Mouse (Mus musculus): ENCODE data around the gene Tns1.

Gene Tns1

GRCm38 (mm10) chr1:73931851-73932250, 192.4 kb downstream of the Tns1 start:
- no peak for DNase-seq (ENCODE audit: low spot score)

GRCm38 (mm10) chr1:73930411-73931134, 193.7 kb downstream of the Tns1 start:
- no peak for DNase-seq (ENCODE audit: low spot score)

- no peak for DNase-seq (ENCODE audit: low spot score)
Measured at GRCm38 (mm10) chr1:73929952-73930329, 194.3 kb downstream of the Tns1 start.

GRCm38 (mm10) chr1:73929211-73929951, 194.9 kb downstream of the Tns1 start:
- DNase-seq (ENCODE audit: low spot score) = no peak

GRCm38 (mm10) chr1:73928385-73928784, 195.9 kb downstream of the Tns1 start:
- DNase-seq (ENCODE audit: low spot score) = no peak

GRCm38 (mm10) chr1:73927819-73928218, 196.4 kb downstream of the Tns1 start:
- no peak for DNase-seq (ENCODE audit: low spot score)

- DNase-seq (ENCODE audit: low spot score) = no peak
Measured at GRCm38 (mm10) chr1:73926279-73926678, 198.0 kb downstream of the Tns1 start.

- no peak for DNase-seq (ENCODE audit: low spot score)
Measured at GRCm38 (mm10) chr1:73924871-73925610, 199.2 kb downstream of the Tns1 start.

- DNase-seq (ENCODE audit: low spot score) = no peak
Measured at GRCm38 (mm10) chr1:73924210-73924609, 200.0 kb downstream of the Tns1 start.

- no peak for DNase-seq (ENCODE audit: low spot score)
Measured at GRCm38 (mm10) chr1:73923185-73923584, 201.1 kb downstream of the Tns1 start.

GRCm38 (mm10) chr1:73920701-73921100, 203.5 kb downstream of the Tns1 start:
- DNase-seq (ENCODE audit: low spot score) = no peak

GRCm38 (mm10) chr1:73919909-73920308, 204.3 kb downstream of the Tns1 start:
- no peak for DNase-seq (ENCODE audit: low spot score)

- DNase-seq (ENCODE audit: low spot score) = no peak
Measured at GRCm38 (mm10) chr1:73918001-73918400, 206.2 kb downstream of the Tns1 start.

- DNase-seq (ENCODE audit: low spot score) = peak; percentile 55
Measured at GRCm38 (mm10) chr1:73916298-73916697, 208.0 kb downstream of the Tns1 start.

GRCm38 (mm10) chr1:73915218-73916070, 208.8 kb downstream of the Tns1 start:
- no peak for DNase-seq (ENCODE audit: low spot score)

GRCm38 (mm10) chr1:73914076-73914475, 210.2 kb downstream of the Tns1 start:
- DNase-seq (ENCODE audit: low spot score) = no peak

- DNase-seq (ENCODE audit: low spot score) = no peak
Measured at GRCm38 (mm10) chr1:73913071-73914005, 210.9 kb downstream of the Tns1 start.

GRCm38 (mm10) chr1:73912466-73912865, 211.8 kb downstream of the Tns1 start:
- DNase-seq (ENCODE audit: low spot score) = no peak

- no peak for DNase-seq (ENCODE audit: low spot score)
Measured at GRCm38 (mm10) chr1:73911981-73912380, 212.3 kb downstream of the Tns1 start.

GRCm38 (mm10) chr1:73910701-73911100, 213.5 kb downstream of the Tns1 start:
- DNase-seq (ENCODE audit: low spot score) = no peak

- DNase-seq (ENCODE audit: low spot score) = no peak
Measured at GRCm38 (mm10) chr1:73910111-73910510, 214.1 kb downstream of the Tns1 start.
